Mouse (Mus musculus): ENCODE results near the gene Map3k12.

Gene Map3k12

GRCm38 (mm10) chr15:102520416-102520815 lies 3.6 kb upstream of the Map3k12 start:
- in situ Hi-C loops (cut with MboI; ENCODE audit: low sequenced_read_pairs) = no loop called here

- in situ Hi-C loops (cut with MboI; ENCODE audit: low sequenced_read_pairs) = no loop called here
These were observed 2.6 kb upstream of the Map3k12 start for GRCm38 (mm10) chr15:102519211-102520141.

- in situ Hi-C loops (cut with MboI; ENCODE audit: low sequenced_read_pairs) = no loop called here
These were observed 2.0 kb upstream of the Map3k12 start for GRCm38 (mm10) chr15:102518859-102519201.

- in situ Hi-C loops (cut with MboI; ENCODE audit: low sequenced_read_pairs) = no loop called here
These were observed 1.4 kb upstream of the Map3k12 start, which contains the start of gene Tarbp2 for GRCm38 (mm10) chr15:102517976-102518858. Tarbp2 (plus strand) TSS chr15:102518192.

GRCm38 (mm10) chr15:102517631-102517975 lies 739 bp upstream of the Map3k12 start:
- in situ Hi-C loops (cut with MboI; ENCODE audit: low sequenced_read_pairs) = no loop called here

GRCm38 (mm10) chr15:102516293-102516692 lies 571 bp downstream of the Map3k12 start:
- in situ Hi-C loops (cut with MboI; ENCODE audit: low sequenced_read_pairs) = no loop called here

- in situ Hi-C loops (cut with MboI; ENCODE audit: low sequenced_read_pairs) = no loop called here
These were observed 1.1 kb downstream of the Map3k12 start for GRCm38 (mm10) chr15:102515791-102516190.

- in situ Hi-C loops (cut with MboI; ENCODE audit: low sequenced_read_pairs) = no loop called here
These were observed 1.6 kb downstream of the Map3k12 start for GRCm38 (mm10) chr15:102515261-102515660.

GRCm38 (mm10) chr15:102513004-102513403 lies 3.9 kb downstream of the Map3k12 start:
- in situ Hi-C loops (cut with MboI; ENCODE audit: low sequenced_read_pairs) = no loop called here

- in situ Hi-C loops (cut with MboI; ENCODE audit: low sequenced_read_pairs) = no loop called here
These were observed 4.4 kb downstream of the Map3k12 start for GRCm38 (mm10) chr15:102512471-102512870.

GRCm38 (mm10) chr15:102512010-102512409 lies 4.9 kb downstream of the Map3k12 start:
- in situ Hi-C loops (cut with MboI; ENCODE audit: low sequenced_read_pairs) = no loop called here

- in situ Hi-C loops (cut with MboI; ENCODE audit: low sequenced_read_pairs) = no loop called here
These were observed 5.5 kb downstream of the Map3k12 start for GRCm38 (mm10) chr15:102511285-102511833.

GRCm38 (mm10) chr15:102510590-102511284 lies 6.1 kb downstream of the Map3k12 start:
- in situ Hi-C loops (cut with MboI; ENCODE audit: low sequenced_read_pairs) = no loop called here

- in situ Hi-C loops (cut with MboI; ENCODE audit: low sequenced_read_pairs) = no loop called here
These were observed 6.8 kb downstream of the Map3k12 start for GRCm38 (mm10) chr15:102510110-102510509.

- in situ Hi-C loops (cut with MboI; ENCODE audit: low sequenced_read_pairs) = no loop called here
These were observed 8.5 kb downstream of the Map3k12 start for GRCm38 (mm10) chr15:102508336-102508735.

- in situ Hi-C loops (cut with MboI; ENCODE audit: low sequenced_read_pairs) = no loop called here
These were observed 9.3 kb downstream of the Map3k12 start for GRCm38 (mm10) chr15:102507561-102507960.

- in situ Hi-C loops (cut with MboI; ENCODE audit: low sequenced_read_pairs) = no loop called here
These were observed 10.0 kb downstream of the Map3k12 start for GRCm38 (mm10) chr15:102506864-102507263.

- in situ Hi-C loops (cut with MboI; ENCODE audit: low sequenced_read_pairs) = no loop called here
These were observed 10.4 kb downstream of the Map3k12 start for GRCm38 (mm10) chr15:102506464-102506830.

- in situ Hi-C loops (cut with MboI; ENCODE audit: low sequenced_read_pairs) = no loop called here
These were observed 10.9 kb downstream of the Map3k12 start for GRCm38 (mm10) chr15:102505770-102506463.

- in situ Hi-C loops (cut with MboI; ENCODE audit: low sequenced_read_pairs) = no loop called here
These were observed 11.6 kb downstream of the Map3k12 start for GRCm38 (mm10) chr15:102505073-102505769.
